Mouse (Mus musculus): ENCODE results near the gene Large1.
"Not testable (repeated sequence)": the region's sequence is repeated elsewhere in the genome, so short reads cannot be mapped to it uniquely, and the experiment has no call there.

Large1 gene

GRCm38 (mm10) chr8:73293655-73294054 is 59.7 kb downstream of the Large1 start:
- DNase-seq (ENCODE audit: low read depth): no peak

- no peak for DNase-seq (ENCODE audit: low read depth)
Measured at GRCm38 (mm10) chr8:73291630-73292029, 61.7 kb downstream of the Large1 start.

GRCm38 (mm10) chr8:73290636-73291035 is 62.7 kb downstream of the Large1 start:
- no peak for DNase-seq (ENCODE audit: low read depth)

GRCm38 (mm10) chr8:73289831-73290230 is 63.5 kb downstream of the Large1 start:
- no peak for DNase-seq (ENCODE audit: low read depth)

GRCm38 (mm10) chr8:73281996-73282395 is 71.3 kb downstream of the Large1 start:
- no peak for DNase-seq (ENCODE audit: low read depth)

GRCm38 (mm10) chr8:73276015-73276414 is 77.3 kb downstream of the Large1 start:
- peak; percentile 67 for DNase-seq (ENCODE audit: low read depth)

- DNase-seq (ENCODE audit: low read depth): not testable (repeated sequence)
Measured at GRCm38 (mm10) chr8:73275445-73275844, 77.9 kb downstream of the Large1 start.

- DNase-seq (ENCODE audit: low read depth): no peak
Measured at GRCm38 (mm10) chr8:73273150-73273549, 80.2 kb downstream of the Large1 start.

- DNase-seq (ENCODE audit: low read depth): no peak
Measured at GRCm38 (mm10) chr8:73270991-73271390, 82.3 kb downstream of the Large1 start.

- no peak for DNase-seq (ENCODE audit: low read depth)
Measured at GRCm38 (mm10) chr8:73257981-73258380, 95.4 kb downstream of the Large1 start.

- DNase-seq (ENCODE audit: low read depth): no peak
Measured at GRCm38 (mm10) chr8:73244186-73244585, 109.2 kb downstream of the Large1 start.

GRCm38 (mm10) chr8:73242066-73242465 is 111.3 kb downstream of the Large1 start:
- no peak for DNase-seq (ENCODE audit: low read depth)

- DNase-seq (ENCODE audit: low read depth): no peak
Measured at GRCm38 (mm10) chr8:73234209-73234608, 119.1 kb downstream of the Large1 start.

GRCm38 (mm10) chr8:73233358-73234041 is 119.8 kb downstream of the Large1 start:
- peak; percentile 42 for DNase-seq (ENCODE audit: low read depth)

- no peak for DNase-seq (ENCODE audit: low read depth)
Measured at GRCm38 (mm10) chr8:73226841-73227240, 126.5 kb downstream of the Large1 start.

GRCm38 (mm10) chr8:73225654-73226053 is 127.7 kb downstream of the Large1 start:
- DNase-seq (ENCODE audit: low read depth): no peak

- no peak for DNase-seq (ENCODE audit: low read depth)
Measured at GRCm38 (mm10) chr8:73219178-73219811, 134.0 kb downstream of the Large1 start.

GRCm38 (mm10) chr8:73206831-73207230 is 146.5 kb downstream of the Large1 start:
- DNase-seq (ENCODE audit: low read depth): peak; percentile 27

GRCm38 (mm10) chr8:73201854-73202253 is 151.5 kb downstream of the Large1 start:
- no peak for DNase-seq (ENCODE audit: low read depth)

- no peak for DNase-seq (ENCODE audit: low read depth)
Measured at GRCm38 (mm10) chr8:73197714-73198113, 155.6 kb downstream of the Large1 start.

GRCm38 (mm10) chr8:73188684-73189083 is 164.7 kb downstream of the Large1 start:
- DNase-seq (ENCODE audit: low read depth): no peak

- no peak for DNase-seq (ENCODE audit: low read depth)
Measured at GRCm38 (mm10) chr8:73187381-73187780, 166.0 kb downstream of the Large1 start.

GRCm38 (mm10) chr8:73178434-73178833 is 174.9 kb downstream of the Large1 start:
- no peak for DNase-seq (ENCODE audit: low read depth)

GRCm38 (mm10) chr8:73172661-73173060 is 180.7 kb downstream of the Large1 start:
- no peak for DNase-seq (ENCODE audit: low read depth)
